Mouse (Mus musculus) heart, embryonic 16.5 days (tissue): ENCODE results near the gene Wasf3. TPM values are rescaled to one million over a fixed set of nuclear protein-coding genes. Genes with fewer than 3 reads are reported as not detected.
A peak's percentile ranks its signal among the peaks of the same experiment; 100 is the strongest.

Source experiments
- ATAC-seq: fragments of 200-750 bp; cut with Nextera tagmentation; replicated peaks from 2 replicates; pipeline ENCODE4 v1.8.0; 2017; ENCODE audit warnings: moderate number of reproducible peaks; ENCODE audit not compliant: insufficient read depth, low FRiP score; ENCODE audit errors: extremely low read depth
- H3K27ac ChIP-seq: fragments of 300-500 bp; sonication (generic); 2 replicates; pipeline ENCODE4 v1.5.1; 2014; ENCODE audit warnings: mild to moderate bottlenecking, low read length, control low read depth, moderate library complexity
- H3K27me3 ChIP-seq: fragments of 300-500 bp; sonication (generic); 2 replicates; pipeline ENCODE4 v1.6.1; 2014; ENCODE audit warnings: low read length, mixed read lengths; ENCODE audit not compliant: control insufficient read depth, insufficient read depth
- H3K36me3 ChIP-seq: fragments of 300-500 bp; sonication (generic); 2 replicates; pipeline ENCODE4 v1.6.1; 2014; ENCODE audit not compliant: control insufficient read depth, insufficient read depth
- H3K4me1 ChIP-seq: fragments of 300-500 bp; sonication (generic); 2 replicates; pipeline ENCODE4 v1.6.1; 2014; ENCODE audit warnings: low read length, mixed read lengths; ENCODE audit not compliant: control insufficient read depth, insufficient read depth
- H3K4me2 ChIP-seq: fragments of 300-500 bp; sonication (generic); 2 replicates; pipeline ENCODE4 v1.6.1; 2014; ENCODE audit warnings: low read depth, mild to moderate bottlenecking, control low read depth, low read length
- H3K4me3 ChIP-seq: fragments of 300-500 bp; sonication (generic); 2 replicates; pipeline ENCODE4 v1.5.1; 2014; ENCODE audit warnings: mild to moderate bottlenecking, control low read depth, low read length
- H3K9ac ChIP-seq: fragments of 300-500 bp; sonication (generic); 2 replicates; pipeline ENCODE4 v1.6.1; 2014; ENCODE audit warnings: low read length, control low read depth
- H3K9me3 ChIP-seq: fragments of 300-500 bp; sonication (generic); replicated peaks from 2 replicates; pipeline ENCODE4 v1.6.1; 2016; ENCODE audit warnings: low read length; ENCODE audit not compliant: control insufficient read depth
- WGBS: fragments of 180-500 bp; shearing (Covaris S2); extraction: QIAGEN DNeasy Blood & Tissue Kit; methylation state at CpG from one replicate; pipeline ENCODE4 v1.1.7; 2014; 5-methylcytosine and 5-hydroxymethylcytosine counted together
- polyA plus RNA-seq: library from polyadenylated mRNA; unstranded; fragments of >200 nt; fragmentation: Nextera tagmentation; extraction: Ambion mirVana; gene quantifications from 2 replicates; pipeline ENCODE4 v1.2.1, GENCODE M21; 2015

Wasf3 gene
- polyA plus RNA-seq, 1 experiment from 2014 or later, result 0.33 TPM

DNA sequence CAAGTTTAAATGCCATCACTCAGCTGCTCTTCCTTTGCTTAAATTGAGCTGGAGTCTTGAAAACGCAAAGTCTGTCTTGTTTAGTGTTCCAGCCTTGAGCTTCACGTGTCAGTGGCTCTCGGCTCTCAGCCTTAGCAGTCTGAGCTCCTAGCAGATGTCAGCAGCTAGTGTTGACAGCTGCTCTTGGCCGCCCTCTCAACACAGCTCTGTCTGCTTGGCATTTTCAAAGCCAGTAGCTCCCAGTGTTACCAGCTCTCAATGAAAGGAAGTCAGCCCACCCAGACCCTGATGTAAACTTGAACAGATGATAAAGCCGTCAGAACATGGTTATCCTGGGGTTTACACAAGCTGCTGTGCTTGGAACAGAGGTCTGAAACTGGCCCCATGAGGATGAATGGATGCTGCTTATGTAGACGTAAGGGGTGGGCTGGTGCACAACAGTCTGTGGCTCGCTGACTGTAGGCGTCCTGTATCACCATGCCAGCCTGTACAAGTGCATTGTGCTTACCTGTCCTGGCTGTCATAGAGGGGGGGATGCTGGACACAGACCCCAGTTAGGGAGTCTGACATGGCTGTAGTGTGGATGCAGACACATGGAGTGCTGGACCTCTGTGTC, 40.0 kb downstream of the Wasf3 start:
- peaks cover 7% of the 10 kb centered on the region; the same call in 1 of the 2 replicates for H3K4me1 ChIP-seq
- H3K9me3 ChIP-seq, result no peaks in the 10 kb centered on the region
- H3K36me3 ChIP-seq, result no peaks in the 10 kb centered on the region
- 19% methylated on average over 8 of the region's 8 CpGs for WGBS
- H3K27ac ChIP-seq, result no peak overlapping the region
- H3K9ac ChIP-seq, result no peak overlapping the region
- peak; percentile 79 for ATAC-seq
- H3K27me3 ChIP-seq, result peaks cover 60% of the 10 kb centered on the region
- no peak overlapping the region for H3K4me3 ChIP-seq
- H3K4me2 ChIP-seq, result no peak overlapping the region

DNA sequence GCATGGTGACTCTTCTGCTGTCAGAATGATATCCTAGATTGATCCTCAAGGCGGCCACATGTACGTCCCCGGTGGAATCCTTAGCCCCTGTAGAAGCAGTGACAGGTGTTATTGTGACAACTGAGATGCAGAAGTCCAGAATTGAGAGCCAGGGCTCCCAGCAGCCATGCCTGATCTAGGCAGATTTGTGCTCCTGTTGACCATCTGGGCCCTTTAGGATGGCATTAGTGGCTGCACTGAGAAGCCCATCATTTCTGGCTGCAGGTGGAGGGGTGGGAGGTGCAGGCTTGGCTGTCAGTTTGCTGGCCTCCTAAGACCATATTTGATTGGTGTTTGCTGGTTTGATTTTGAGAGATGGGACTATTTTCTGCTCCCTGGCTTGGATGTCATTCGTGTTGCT, 40.9 kb downstream of the Wasf3 start:
- no peak overlapping the region for H3K27ac ChIP-seq
- H3K36me3 ChIP-seq, result no peaks in the 10 kb centered on the region
- no peaks in the 10 kb centered on the region for H3K9me3 ChIP-seq
- 82% methylated on average over 4 of the region's 4 CpGs for WGBS
- H3K4me3 ChIP-seq, result no peak overlapping the region
- H3K4me1 ChIP-seq, result peaks cover 7% of the 10 kb centered on the region; the same call in 1 of the 2 replicates
- no peak for ATAC-seq
- H3K9ac ChIP-seq, result no peak overlapping the region
- peaks cover 63% of the 10 kb centered on the region for H3K27me3 ChIP-seq
- H3K4me2 ChIP-seq, result no peak overlapping the region

DNA sequence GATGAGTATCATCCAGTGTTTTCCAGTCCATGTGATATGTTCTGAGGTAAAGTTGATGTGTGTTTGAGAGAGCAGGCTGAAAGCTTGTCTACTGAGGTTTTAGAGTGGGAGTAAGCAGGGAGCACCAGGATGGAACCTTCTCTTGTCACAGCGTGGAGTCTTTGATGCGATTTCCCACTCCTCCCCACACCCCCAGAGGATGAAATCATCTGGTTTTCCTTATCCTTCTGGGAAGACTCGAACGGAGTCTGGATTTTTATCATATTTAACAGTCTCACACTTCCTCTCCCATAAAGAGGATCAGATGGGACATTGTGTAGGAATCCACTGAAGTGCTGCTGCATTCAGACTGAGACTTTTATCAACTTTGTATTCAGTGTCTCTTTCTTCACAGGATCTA, 43.3 kb downstream of the Wasf3 start:
- Histone ChIP-seq H3K36me3 (no peaks in the 10 kb centered on the region), H3K9ac (no peak overlapping the region), H3K27ac (no peak overlapping the region), H3K4me3 (no peak overlapping the region), H3K4me1 (peaks cover 7% of the 10 kb centered on the region; the same call in 1 of the 2 replicates), H3K9me3 (no peaks in the 10 kb centered on the region), H3K4me2 (no peak overlapping the region), H3K27me3 (peaks cover 74% of the 10 kb centered on the region)
- WGBS, result 45% methylated on average over 4 of the region's 4 CpGs
- ATAC-seq, result no peak

DNA sequence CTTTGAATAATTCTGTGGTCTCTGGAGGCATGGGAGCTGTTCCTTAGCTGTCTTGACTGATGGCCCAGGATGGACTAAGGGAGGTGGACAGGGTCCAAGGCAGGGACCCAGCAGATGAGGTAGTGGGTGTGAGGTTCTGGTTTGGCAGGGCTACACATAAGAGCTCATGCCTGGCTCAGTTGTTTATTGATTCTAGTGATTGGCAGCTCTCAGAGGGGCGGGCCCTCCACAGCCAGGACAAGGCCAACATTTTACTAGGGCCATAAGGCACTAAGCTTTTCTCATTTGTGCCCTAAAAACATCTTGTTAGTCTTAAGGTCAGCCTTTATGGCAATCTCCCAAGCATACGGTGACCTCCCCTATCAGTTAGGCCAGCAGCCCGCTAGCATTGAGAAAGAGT, 47.0 kb downstream of the Wasf3 start:
- no peak overlapping the region for H3K4me3 ChIP-seq
- H3K4me2 ChIP-seq, result no peak overlapping the region
- no peaks in the 10 kb centered on the region for H3K36me3 ChIP-seq
- no peak overlapping the region for H3K27ac ChIP-seq
- no peak for ATAC-seq
- 73% methylated on average over 3 of the region's 3 CpGs for WGBS
- H3K27me3 ChIP-seq, result peaks cover 53% of the 10 kb centered on the region
- no peaks in the 10 kb centered on the region for H3K9me3 ChIP-seq
- no peak overlapping the region for H3K9ac ChIP-seq
- no peaks in the 10 kb centered on the region for H3K4me1 ChIP-seq

DNA sequence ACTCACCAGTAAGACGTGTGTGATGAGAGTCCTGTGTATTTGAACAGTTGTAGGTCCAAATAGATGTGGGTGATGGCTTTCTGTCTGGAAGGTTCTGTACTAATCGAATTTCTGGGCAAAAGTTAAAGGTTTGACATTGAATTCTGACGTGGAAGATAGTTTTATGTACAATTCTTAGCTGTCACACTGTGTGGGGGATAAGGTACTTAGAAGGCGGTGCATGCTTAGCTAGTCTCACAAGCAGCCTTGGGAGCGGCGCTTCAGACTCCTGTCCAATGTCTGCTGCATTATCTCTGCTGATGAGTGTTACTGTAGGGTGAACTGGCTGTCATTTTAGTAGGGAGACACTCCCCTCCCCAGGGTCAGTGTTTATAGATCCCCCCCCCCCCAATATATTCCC, 47.7 kb downstream of the Wasf3 start:
- Histone ChIP-seq H3K4me1 (no peaks in the 10 kb centered on the region), H3K9ac (no peak overlapping the region), H3K4me3 (no peak overlapping the region), H3K9me3 (no peaks in the 10 kb centered on the region), H3K27me3 (peaks cover 47% of the 10 kb centered on the region), H3K4me2 (no peak overlapping the region), H3K36me3 (no peaks in the 10 kb centered on the region), H3K27ac (no peak overlapping the region)
- 54% methylated on average over 6 of the region's 6 CpGs for WGBS
- ATAC-seq, result no peak

DNA sequence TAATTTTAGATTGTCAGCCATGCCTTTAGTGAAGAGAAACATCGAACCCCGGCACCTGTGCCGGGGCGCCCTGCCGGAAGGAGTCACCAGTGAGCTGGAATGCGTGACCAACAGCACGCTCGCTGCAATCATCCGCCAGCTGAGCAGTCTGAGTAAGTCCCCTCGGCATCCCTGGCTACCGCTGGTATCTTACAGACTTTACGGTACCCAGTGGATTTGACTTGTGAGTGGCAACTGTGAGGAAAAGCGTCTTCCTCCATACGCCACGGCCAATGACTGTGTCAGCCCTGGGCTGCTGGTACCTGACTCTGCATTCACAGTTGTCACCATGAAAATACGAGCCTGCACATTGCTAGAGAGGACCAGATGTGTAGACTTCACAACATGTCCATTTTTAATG, 50.5 kb downstream of the Wasf3 start:
- H3K4me3 ChIP-seq, result no peak overlapping the region
- H3K27ac ChIP-seq, result no peak overlapping the region
- H3K4me2 ChIP-seq, result no peak overlapping the region
- peaks cover 24% of the 10 kb centered on the region for H3K27me3 ChIP-seq
- H3K4me1 ChIP-seq, result no peaks in the 10 kb centered on the region
- H3K9me3 ChIP-seq, result peaks cover 6% of the 10 kb centered on the region
- H3K36me3 ChIP-seq, result no peaks in the 10 kb centered on the region
- H3K9ac ChIP-seq, result no peak overlapping the region
- no peak for ATAC-seq
- 91% methylated on average over 16 of the region's 16 CpGs for WGBS

DNA sequence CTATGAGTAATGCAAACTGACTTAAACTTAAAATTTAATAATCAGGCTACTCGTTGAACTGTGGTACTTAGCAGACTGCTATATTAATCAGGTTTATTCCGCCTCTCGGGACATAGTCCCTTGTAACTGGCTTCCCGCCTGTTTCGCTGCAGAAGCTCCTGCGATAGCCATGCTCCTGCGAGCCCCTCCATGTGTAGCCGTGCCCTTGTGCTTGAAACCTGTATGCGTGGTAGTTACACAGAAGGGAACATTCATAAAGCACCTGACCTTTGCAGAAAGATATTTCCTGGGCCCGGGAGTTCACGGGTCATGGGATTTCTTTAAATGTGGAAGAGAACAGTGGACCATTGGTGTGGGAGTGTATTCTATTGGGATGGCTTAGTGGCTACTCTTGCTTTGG, 52.0 kb downstream of the Wasf3 start:
- Histone ChIP-seq H3K27ac (no peak overlapping the region), H3K27me3 (peaks cover 12% of the 10 kb centered on the region), H3K4me1 (no peaks in the 10 kb centered on the region), H3K4me2 (no peak overlapping the region), H3K4me3 (no peak overlapping the region), H3K9ac (no peak overlapping the region), H3K9me3 (peaks cover 6% of the 10 kb centered on the region), H3K36me3 (no peaks in the 10 kb centered on the region)
- 90% methylated on average over 11 of the region's 11 CpGs for WGBS
- ATAC-seq, result no peak

DNA sequence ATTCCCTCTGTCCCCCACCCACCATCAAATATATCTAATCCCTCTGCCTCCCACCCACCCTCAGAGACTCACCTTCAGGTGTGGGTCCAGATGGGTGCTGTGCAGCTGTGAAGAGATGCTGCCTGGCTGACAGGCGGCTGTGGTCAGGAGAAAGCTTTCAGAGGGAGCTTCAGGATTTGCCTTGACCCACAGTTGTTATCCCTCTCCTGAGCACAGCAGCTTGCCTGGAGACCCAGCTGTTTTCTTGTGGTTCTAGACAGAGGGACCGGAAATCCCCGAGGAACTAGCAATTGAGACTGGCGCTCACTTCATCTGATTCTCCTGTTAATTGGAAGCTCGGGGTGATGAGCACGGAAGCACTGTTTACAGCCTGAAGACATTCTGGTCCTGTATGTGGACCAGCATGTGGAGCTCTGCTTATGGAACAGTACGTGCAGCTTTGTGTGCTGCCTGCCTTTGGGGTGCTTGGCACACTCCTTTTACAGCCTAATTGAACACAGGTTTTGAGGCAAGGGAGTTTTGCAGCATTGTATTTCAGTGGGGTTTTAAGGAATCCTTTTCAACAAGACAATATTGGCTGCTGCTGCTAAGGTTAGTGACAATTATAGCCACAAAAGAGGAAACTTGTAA, 54.5 kb downstream of the Wasf3 start:
- ATAC-seq, result no peak
- H3K4me1 ChIP-seq, result no peaks in the 10 kb centered on the region
- H3K9me3 ChIP-seq, result peaks cover 6% of the 10 kb centered on the region
- no peak overlapping the region for H3K27ac ChIP-seq
- no peaks in the 10 kb centered on the region for H3K27me3 ChIP-seq
- no peak overlapping the region for H3K9ac ChIP-seq
- WGBS, result 90% methylated on average over 7 of the region's 7 CpGs
- no peak overlapping the region for H3K4me3 ChIP-seq
- H3K4me2 ChIP-seq, result no peak overlapping the region
- no peaks in the 10 kb centered on the region for H3K36me3 ChIP-seq

DNA sequence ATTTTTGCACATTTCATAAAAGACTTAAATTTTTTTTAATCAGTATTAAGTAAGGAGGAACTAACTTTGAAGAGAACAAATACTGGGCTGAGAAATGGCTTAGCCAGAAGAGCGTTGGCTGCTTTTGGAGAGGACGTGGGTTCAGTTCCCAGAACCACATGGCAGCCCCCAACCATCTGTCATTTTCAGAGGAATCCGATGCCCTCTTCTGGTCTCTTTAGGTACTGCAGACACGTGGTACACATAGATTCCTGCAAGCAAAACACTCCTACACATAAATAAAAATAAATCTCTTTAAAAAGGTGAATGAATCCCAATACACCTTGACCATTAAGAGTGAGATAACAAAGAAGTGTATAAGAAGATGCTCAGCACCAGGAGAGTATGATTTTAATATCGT, 55.5 kb downstream of the Wasf3 start:
- Histone ChIP-seq H3K4me3 (no peak overlapping the region), H3K4me2 (no peak overlapping the region), H3K4me1 (no peaks in the 10 kb centered on the region), H3K9ac (no peak overlapping the region), H3K9me3 (peaks cover 6% of the 10 kb centered on the region), H3K27me3 (no peaks in the 10 kb centered on the region), H3K36me3 (no peaks in the 10 kb centered on the region), H3K27ac (no peak overlapping the region)
- WGBS, result 85% methylated on average over 5 of the region's 5 CpGs
- ATAC-seq, result no peak
